Mouse (Mus musculus) gastrocnemius, postnatal 36 days (tissue): ENCODE results near the gene Erg. TPM values are rescaled to one million over a fixed set of nuclear protein-coding genes. Genes with fewer than 3 reads are reported as not detected.

ENCODE experiments used
- DNase-seq, 2 experiments: peaks; one replicate each; pipeline ENCODE4 v3.0.0; 2022
- intact Hi-C: fragments of 180-260 bp; cut with DNase I; formaldehyde crosslinking; loops from one replicate; pipeline ENCODE4 v1.15.1; 2025
- total RNA-seq, 2 experiments: library from RNA; stranded (reverse); gene quantifications; 2 replicates each; pipeline ENCODE4 v1.2.3; 2021

Erg gene
- total RNA-seq, 2 experiments from 2014 or later = 9.8 to 10.7 TPM

GRCm38 (mm10) chr16:95586726-95587125 lies 333 bp upstream of the Erg start:
- intact Hi-C loops = no loop called here
- DNase-seq = no peak

GRCm38 (mm10) chr16:95585541-95586310 lies 667 bp downstream of the Erg start:
- DNase-seq = no peak
- intact Hi-C loops = no loop called here

DNA sequence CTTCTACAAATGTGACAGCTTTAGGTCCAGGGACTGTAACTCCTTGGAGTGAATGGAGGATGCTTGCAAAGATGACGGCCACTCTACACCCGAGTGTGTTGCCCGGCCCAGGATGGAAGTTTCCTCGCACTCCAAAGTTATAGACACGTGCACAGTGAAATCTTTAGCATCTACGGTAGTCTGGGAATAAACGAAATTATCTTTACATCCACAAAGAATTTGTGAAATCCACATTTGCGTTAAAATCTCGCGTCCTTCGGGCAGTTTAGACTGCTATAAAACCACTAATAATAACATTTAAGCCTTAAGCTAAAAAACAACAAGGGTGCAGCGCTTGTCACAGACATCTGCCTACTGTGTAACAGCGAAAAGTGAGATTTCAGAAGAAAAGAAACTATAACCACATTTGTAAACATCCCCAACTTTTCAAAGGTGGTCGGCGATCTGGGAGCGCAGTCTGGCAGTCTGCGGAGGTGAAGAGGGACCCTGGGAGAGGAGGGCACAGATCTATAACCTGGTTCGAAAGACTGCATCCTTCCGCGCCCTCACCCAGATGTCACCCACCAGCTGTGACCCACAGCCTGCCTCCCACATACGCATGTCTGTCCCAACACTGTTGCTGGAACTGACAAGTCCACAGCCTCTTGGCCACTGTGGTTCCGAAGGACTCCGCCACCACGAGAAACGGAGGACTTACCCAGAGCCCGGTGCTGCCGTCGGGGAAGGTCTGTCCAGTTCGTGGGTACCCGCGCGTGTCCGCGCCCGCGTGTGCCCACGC lies 1.5 kb downstream of the Erg start:
- DNase-seq = no peak
- intact Hi-C loops = no loop called here

DNA sequence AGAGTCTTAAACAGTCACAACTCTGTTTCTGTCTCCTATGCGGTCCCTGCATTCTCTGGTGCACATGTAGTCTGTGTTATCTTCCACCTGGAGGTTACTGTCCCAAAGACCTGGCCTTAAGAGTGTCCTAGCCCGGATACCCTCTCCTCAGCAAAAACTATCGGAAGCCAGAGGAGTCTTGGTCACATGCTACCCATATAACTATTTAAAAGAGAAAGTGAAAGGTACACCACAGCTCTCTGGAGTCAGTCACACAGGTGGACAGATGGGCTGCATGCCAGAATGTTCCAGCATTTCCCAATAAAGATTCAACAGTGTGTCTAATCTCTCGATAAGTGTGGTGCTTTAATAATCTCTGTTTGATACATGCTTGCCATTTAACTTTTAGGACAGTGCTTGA lies 7.1 kb downstream of the Erg start:
- intact Hi-C loops = no loop called here
- no peak for DNase-seq

GRCm38 (mm10) chr16:95573163-95573562 lies 13.2 kb downstream of the Erg start:
- intact Hi-C loops = loop anchor here (5.0 kb wide), 2 partner anchors 111 to 221 kb away; no protein-coding TSS in a partner anchor
- DNase-seq = peak in 1 of 2 experiments; percentile 21

GRCm38 (mm10) chr16:95570616-95571015 lies 15.8 kb downstream of the Erg start:
- DNase-seq = no peak
- intact Hi-C loops = loop anchor here (5.0 kb wide), 2 partner anchors 108 to 218 kb away; no protein-coding TSS in a partner anchor

GRCm38 (mm10) chr16:95556834-95557233 lies 29.6 kb downstream of the Erg start:
- intact Hi-C loops = no loop called here
- no peak for DNase-seq

- intact Hi-C loops = no loop called here
- DNase-seq = no peak
Measured at GRCm38 (mm10) chr16:95553136-95553535, 33.3 kb downstream of the Erg start.

GRCm38 (mm10) chr16:95552495-95552894 lies 33.9 kb downstream of the Erg start:
- DNase-seq = no peak
- intact Hi-C loops = no loop called here

GRCm38 (mm10) chr16:95550496-95550895 lies 35.9 kb downstream of the Erg start:
- intact Hi-C loops = no loop called here
- no peak for DNase-seq

GRCm38 (mm10) chr16:95544753-95545152 lies 41.6 kb downstream of the Erg start:
- no peak for DNase-seq

DNA sequence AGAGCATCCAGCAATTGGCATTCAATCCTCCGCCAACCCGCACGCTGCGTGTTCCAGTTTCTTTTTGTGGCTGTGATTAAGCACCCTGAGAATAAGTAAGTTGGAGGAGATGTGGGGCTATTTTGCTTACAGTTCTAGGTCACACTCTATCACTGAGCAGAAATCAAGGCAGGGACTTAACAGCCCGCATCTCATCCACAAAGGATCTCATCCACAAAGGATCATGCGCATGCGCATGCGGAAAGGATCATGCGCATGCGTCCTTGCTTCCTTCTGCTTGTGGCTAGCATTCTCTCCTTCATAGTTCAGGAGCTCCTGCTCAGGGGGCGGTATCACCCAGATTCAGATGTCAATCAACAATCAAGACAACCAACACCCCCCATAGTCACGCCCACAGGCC lies 42.9 kb downstream of the Erg start:
- no peak for DNase-seq
- intact Hi-C loops = no loop called here

More at GRCm38 (mm10) chr16:95544753-95545152, 41.6 kb downstream of the Erg start:
- intact Hi-C loops = no loop called here

- intact Hi-C loops = no loop called here
- DNase-seq = no peak
Measured at GRCm38 (mm10) chr16:95535151-95535550, 51.2 kb downstream of the Erg start.

DNA sequence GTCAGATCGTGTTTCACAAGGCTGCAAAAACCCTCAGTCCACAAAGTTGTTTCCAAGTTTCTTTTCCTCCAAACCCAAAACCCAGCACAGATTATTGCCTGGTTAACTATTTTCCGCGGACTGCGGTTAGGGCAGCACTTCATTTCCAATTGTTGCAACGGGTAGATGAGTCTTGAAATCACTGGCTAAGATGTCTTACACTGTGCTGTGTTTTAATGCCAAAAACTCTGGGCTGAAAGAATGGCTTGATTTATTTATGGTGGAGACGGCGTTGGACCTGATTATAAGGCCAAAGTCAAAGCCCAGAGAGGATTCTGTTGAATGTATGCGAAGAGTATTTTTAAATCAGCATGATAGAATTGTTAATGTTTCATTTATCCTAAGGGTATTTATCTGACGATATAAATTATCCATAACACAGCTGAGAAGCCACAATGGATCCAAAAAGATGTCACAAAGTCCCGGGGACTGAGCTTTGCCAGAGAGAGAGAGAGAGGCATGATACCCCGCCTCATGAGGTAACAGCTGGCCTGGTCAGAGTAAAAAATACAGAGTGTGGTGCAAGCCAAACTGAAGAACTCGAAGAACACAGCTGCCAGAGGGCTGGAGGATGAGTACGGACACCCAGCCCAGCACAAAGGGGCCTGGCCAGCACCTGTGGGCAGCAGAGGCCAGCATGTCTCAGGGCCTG lies 53.9 kb downstream of the Erg start:
- intact Hi-C loops = no loop called here
- no peak for DNase-seq

DNA sequence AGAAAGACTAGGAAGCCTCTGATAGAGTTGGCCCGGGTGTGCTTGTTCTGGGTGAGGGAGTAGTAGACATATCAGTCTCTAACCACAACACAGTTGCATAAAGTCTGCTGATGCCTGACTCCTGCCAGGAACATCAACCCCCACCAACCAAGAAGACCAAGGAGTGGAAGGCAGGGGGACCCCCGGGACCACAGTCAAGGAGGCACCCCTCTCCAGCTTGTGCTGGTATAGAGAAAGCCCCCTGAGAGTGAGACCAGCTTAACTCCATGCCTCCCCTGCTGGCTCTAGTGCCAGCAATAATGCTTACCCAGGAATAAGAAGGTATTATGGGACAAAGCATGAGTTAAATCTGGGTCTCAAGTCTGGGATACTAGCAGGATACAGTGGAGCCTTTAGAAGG lies 58.8 kb downstream of the Erg start:
- intact Hi-C loops = no loop called here
- no peak for DNase-seq

DNA sequence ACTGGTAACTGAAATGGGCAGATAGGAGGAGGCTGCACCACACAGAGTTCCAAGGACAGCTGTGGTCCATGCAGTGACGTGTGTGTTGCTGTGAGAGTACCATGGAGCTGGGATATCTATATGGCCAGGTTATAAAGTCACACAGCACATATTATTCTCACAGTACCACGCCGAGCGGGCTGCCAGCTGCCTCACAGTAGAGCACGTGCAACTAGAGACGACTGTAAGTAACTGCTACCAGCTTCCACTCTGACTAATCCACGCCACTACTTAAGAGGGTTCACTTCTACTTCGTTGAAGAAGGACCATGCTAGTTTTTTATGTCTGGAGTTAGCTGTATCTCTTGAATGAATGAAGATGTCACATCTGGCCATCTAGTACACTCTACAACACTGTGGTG lies 66.9 kb downstream of the Erg start:
- intact Hi-C loops = no loop called here
- no peak for DNase-seq

GRCm38 (mm10) chr16:95506051-95506450 lies 80.3 kb downstream of the Erg start:
- DNase-seq = no peak
- intact Hi-C loops = no loop called here

DNA sequence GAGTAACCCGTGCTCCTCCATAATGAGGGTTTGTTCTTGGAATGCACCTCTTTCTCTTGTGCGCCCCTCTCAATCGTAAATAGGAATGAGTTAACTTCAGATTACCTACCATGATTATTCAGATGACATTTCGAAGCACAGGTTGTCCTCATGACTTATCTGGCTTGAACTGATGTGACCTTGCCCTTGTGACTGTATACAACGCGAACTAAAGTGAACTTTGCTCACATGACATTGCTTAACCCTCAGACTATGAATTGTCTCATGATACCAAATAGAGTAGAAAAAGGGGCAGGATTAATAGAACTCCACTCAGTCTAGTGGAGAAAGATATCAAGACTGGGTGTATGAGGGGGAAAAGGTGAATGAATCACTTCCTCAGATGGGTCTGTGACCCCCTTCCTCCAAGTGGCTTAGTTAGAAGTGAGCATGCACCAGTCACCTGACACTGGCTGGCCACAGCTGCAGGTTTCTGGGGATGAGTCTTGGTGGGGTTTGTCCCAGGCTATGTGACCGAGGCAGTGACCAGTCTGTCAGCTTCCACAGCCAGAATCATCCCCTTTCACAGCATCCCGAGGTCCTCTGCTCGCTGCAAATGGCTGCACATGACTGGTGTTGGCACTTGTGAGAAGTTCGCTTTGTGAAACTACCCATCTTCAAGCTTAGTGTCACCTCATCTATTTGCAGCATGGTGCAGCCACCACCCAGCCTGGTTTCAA lies 89.7 kb downstream of the Erg start:
- intact Hi-C loops = no loop called here
- no peak for DNase-seq

DNA sequence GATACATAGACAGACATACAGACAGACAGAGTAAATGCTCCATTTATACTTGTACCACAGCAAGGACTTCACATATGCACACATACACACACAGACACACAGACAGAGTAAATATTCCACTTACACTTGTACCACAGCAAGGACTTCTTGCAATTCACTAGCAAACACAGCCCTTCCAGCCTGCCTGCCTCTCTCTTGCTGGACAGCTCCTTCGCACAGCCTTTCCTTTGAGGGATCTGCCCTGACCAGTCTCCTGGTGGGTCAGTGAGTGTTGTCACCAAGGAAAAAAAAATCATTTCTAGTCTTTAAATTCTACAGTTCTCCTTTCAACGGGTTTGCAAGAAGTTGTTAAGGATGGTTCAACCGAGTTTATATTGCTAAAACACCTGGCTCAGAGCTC lies 92.3 kb downstream of the Erg start:
- DNase-seq = no peak
- intact Hi-C loops = no loop called here

DNA sequence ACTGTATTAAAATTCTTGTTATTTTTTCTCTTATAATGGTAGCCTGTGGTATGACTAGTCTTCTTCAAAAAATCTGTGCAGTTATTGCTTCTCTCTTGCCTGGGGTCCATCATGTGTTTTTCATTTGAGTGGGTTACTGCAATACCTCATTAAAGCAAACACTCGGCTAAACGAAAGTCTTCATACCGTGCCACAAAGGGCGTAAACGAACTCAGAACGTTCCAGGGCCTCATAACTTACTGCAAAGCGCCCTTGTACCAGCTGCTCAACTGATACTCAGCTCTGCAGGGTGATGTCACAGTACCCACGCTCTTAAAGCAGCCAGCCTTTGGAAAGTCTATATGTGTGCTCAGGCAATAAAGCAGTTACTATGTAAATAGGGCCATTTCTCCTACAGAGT lies 93.1 kb downstream of the Erg start:
- DNase-seq = no peak
- intact Hi-C loops = no loop called here

- DNase-seq = no peak
- intact Hi-C loops = no loop called here
Measured at GRCm38 (mm10) chr16:95492146-95492545, 94.2 kb downstream of the Erg start.
